Mouse (Mus musculus): ENCODE data around the gene Prok1. TPM values are rescaled to one million over a fixed set of nuclear protein-coding genes. Genes with fewer than 3 reads are reported as not detected.
A peak's percentile ranks its signal among the peaks of the same experiment; 100 is the strongest.

Prok1 gene
- polyA plus RNA-seq, 1 experiment from 2014 or later = not detected

DNA sequence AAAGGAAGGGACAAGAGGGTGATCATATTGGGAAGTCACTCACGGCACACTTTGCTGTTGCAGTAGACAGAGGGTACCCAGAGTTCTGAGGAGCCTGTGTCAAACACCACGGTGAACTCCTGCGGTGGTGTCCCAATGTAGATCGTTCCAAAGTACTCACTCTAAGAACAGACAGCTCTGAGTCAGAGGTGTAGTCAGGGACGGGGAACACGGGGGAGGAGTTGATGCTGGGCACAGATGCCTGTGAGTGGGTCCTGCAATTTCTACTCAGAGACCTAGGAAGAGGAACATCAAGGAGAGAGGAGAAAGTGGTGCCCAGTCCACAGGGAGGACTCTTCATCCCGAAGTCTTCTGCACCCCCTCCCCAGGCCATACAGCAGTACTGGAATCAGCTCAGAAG lies 20.9 kb downstream of the Prok1 start:
- H3K27me3 ChIP-seq (replicated peaks; ENCODE audit: insufficient read depth, low read length) = no peaks in the 10 kb centered on the region
- H3K27ac ChIP-seq (ENCODE audit: low read length) = no peak overlapping the region
- H3K4me3 ChIP-seq (ENCODE audit: low read depth, low read length) = no peak overlapping the region
- no peak overlapping the region for H3K9ac ChIP-seq (replicated peaks; ENCODE audit: low read depth)
- DNase-seq (ENCODE audit: low spot score) = no peak
- H3K4me2 ChIP-seq (replicated peaks; ENCODE audit: low read depth, low read length) = no peak overlapping the region
- no peak for ATAC-seq
- no peaks in the 10 kb centered on the region for H3K4me1 ChIP-seq (ENCODE audit: insufficient read depth, low read depth, low read length)
- no peaks in the 10 kb centered on the region for H3K36me3 ChIP-seq (ENCODE audit: insufficient read depth, low read length)
- TF ChIP-seq CTCF (IDR thresholded peaks at IDR 0.05) (no peak), EP300 (IDR thresholded peaks at IDR 0.05) (no peak)
- H3K9me3 ChIP-seq (ENCODE audit: low read length) = no peaks in the 10 kb centered on the region
- 88% methylated on average over 7 of the region's 7 CpGs for WGBS

DNA sequence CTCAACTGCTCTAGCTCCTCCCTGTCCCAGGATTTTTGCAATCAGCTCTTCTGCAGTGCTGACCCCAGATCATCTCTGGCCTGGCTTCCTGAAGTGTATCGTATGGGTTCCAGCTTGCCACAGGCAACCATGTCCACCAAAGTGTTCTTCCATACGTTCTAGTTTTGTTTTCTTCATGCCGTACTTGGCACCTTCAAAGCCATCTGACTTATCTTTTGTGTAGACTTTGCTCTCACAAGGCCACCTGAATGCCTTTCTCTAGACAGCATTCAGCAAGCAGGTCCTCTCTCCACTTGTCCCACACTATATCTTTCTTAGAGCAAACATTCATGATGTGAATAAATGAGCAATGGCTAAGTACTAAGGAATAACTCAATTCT lies 22.4 kb downstream of the Prok1 start:
- no peak overlapping the region for H3K4me3 ChIP-seq (ENCODE audit: low read depth, low read length)
- no peak for ATAC-seq

DNA sequence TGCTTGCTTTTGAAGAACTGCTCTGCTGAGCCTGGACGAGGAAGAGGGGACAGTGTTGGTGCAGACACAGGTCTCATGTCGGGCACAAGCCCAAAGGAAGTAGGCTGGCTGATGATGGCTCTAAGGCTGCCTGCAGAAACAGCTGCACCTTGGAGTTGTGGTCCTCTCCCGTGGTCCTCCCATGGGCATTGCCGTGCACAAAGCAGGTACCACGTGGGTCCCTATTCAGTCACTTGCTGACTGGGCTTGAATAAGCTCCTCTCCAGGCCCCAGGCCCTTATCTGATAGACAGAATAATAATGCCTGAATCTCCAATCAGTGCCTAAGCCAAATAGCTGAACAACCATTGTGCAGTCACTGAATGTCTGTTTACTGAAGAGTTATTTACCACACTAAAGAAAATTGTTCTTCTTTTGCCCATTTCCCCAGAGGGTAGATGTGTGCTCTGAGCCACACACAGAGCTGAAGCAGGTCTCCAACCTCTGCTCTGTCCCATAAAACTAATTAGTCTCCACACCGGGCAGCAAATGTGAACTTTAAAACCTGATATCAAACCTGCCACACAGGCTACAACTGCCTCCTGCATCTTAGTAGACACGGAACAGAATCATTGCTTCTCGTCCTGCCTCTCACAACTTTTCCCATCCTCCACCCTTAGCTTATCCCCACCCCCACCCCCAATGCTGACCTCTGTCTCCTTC lies 23.0 kb downstream of the Prok1 start:
- no peaks in the 10 kb centered on the region for H3K27me3 ChIP-seq (replicated peaks; ENCODE audit: insufficient read depth, low read length)
- no peak overlapping the region for H3K9ac ChIP-seq (replicated peaks; ENCODE audit: low read depth)
- no peaks in the 10 kb centered on the region for H3K4me1 ChIP-seq (ENCODE audit: insufficient read depth, low read depth, low read length)
- H3K27ac ChIP-seq (ENCODE audit: low read length) = no peak overlapping the region
- H3K4me3 ChIP-seq (ENCODE audit: low read depth, low read length) = no peak overlapping the region
- no peak overlapping the region for H3K4me2 ChIP-seq (replicated peaks; ENCODE audit: low read depth, low read length)
- 73% methylated on average over 8 of the region's 8 CpGs for WGBS
- TF ChIP-seq CTCF (IDR thresholded peaks at IDR 0.05) (no peak), EP300 (IDR thresholded peaks at IDR 0.05) (no peak)
- H3K9me3 ChIP-seq (ENCODE audit: low read length) = no peaks in the 10 kb centered on the region
- ATAC-seq (no peak), DNase-seq (ENCODE audit: low spot score) (no peak)
- H3K36me3 ChIP-seq (ENCODE audit: insufficient read depth, low read length) = no peaks in the 10 kb centered on the region

More for the DNA sequence above, 22.4 kb downstream of the Prok1 start:
- Histone ChIP-seq H3K36me3 (ENCODE audit: insufficient read depth, low read length) (no peaks in the 10 kb centered on the region), H3K27ac (ENCODE audit: low read length) (no peak overlapping the region), H3K4me1 (ENCODE audit: insufficient read depth, low read depth, low read length) (no peaks in the 10 kb centered on the region), H3K4me2 (replicated peaks; ENCODE audit: low read depth, low read length) (no peak overlapping the region), H3K9ac (replicated peaks; ENCODE audit: low read depth) (no peak overlapping the region), H3K27me3 (replicated peaks; ENCODE audit: insufficient read depth, low read length) (no peaks in the 10 kb centered on the region), H3K9me3 (ENCODE audit: low read length) (no peaks in the 10 kb centered on the region)
- 70% methylated on average over 3 of the region's 3 CpGs for WGBS
- no peak for DNase-seq (ENCODE audit: low spot score)
- TF ChIP-seq EP300 (IDR thresholded peaks at IDR 0.05) (no peak), CTCF (IDR thresholded peaks at IDR 0.05) (no peak)

DNA sequence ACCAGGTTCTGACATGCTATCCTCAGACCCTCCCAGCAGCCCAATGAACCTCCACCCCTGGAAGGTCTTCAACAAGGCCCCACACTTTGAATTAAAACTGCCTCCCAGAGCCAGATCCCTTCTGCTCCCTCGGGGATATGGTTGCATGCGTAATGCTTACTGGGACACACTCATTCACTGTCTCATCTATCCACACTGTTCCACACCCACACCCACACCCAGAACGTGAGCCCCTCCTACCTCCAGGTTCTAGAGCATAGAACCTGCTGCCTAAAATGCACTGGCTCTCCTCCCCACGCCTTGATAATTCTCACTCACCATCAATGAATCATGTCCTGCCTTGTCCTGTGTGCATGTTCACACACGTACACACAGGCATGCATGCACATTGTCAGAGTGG lies 24.9 kb downstream of the Prok1 start:
- Histone ChIP-seq H3K4me1 (ENCODE audit: insufficient read depth, low read depth, low read length) (no peaks in the 10 kb centered on the region), H3K4me3 (ENCODE audit: low read depth, low read length) (no peak overlapping the region), H3K9ac (replicated peaks; ENCODE audit: low read depth) (no peak overlapping the region), H3K27me3 (replicated peaks; ENCODE audit: insufficient read depth, low read length) (no peaks in the 10 kb centered on the region), H3K36me3 (ENCODE audit: insufficient read depth, low read length) (no peaks in the 10 kb centered on the region), H3K4me2 (replicated peaks; ENCODE audit: low read depth, low read length) (no peak overlapping the region), H3K9me3 (ENCODE audit: low read length) (no peaks in the 10 kb centered on the region), H3K27ac (ENCODE audit: low read length) (no peak overlapping the region)
- DNase-seq (ENCODE audit: low spot score) (no peak), ATAC-seq (no peak)
- TF ChIP-seq CTCF (IDR thresholded peaks at IDR 0.05) = no peak
- TF ChIP-seq EP300 (IDR thresholded peaks at IDR 0.05) = no peak
- WGBS = 76% methylated on average over 5 of the region's 5 CpGs

DNA sequence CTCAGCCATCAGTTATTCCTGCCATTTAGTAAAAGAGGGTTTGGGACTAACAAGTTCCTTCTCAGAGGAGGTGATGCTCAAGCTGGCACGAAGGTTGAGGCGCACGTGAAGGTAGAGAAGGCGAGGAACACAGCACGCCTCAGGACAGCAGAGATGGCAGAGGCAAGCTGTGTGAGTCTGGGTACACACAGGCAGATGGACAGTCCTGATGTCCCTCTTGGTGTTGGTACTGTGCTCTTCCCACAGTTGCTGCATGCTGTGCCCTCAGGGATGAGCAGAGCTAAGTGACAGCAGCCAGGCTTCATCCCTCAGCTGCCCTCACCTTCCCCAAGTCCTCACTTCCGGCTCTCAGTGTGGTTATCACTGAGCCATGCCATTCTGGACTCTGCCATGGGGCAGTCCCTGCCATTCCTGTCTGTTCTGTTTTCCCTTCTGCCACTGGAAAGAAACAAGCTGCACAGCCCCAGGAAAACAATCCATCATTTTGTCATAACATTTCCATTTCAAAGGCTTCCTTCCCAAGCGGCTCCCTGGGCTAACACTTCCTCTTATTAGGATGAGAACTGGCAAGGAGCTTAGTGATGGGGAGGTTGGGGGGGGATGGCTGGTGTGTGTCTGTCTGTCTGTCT lies 31.8 kb downstream of the Prok1 start:
- Histone ChIP-seq H3K9ac (replicated peaks; ENCODE audit: low read depth) (no peak overlapping the region), H3K4me1 (ENCODE audit: insufficient read depth, low read depth, low read length) (no peaks in the 10 kb centered on the region), H3K36me3 (ENCODE audit: insufficient read depth, low read length) (no peaks in the 10 kb centered on the region), H3K27ac (ENCODE audit: low read length) (no peak overlapping the region), H3K9me3 (ENCODE audit: low read length) (no peaks in the 10 kb centered on the region), H3K27me3 (replicated peaks; ENCODE audit: insufficient read depth, low read length) (no peaks in the 10 kb centered on the region), H3K4me3 (ENCODE audit: low read depth, low read length) (no peak overlapping the region), H3K4me2 (replicated peaks; ENCODE audit: low read depth, low read length) (no peak overlapping the region)
- DNase-seq (ENCODE audit: low spot score) = no peak
- WGBS = 55% methylated on average over 7 of the region's 7 CpGs
- ATAC-seq = peak; percentile 25; the same call in 1 of the 2 replicates
- TF ChIP-seq EP300 (IDR thresholded peaks at IDR 0.05) = no peak
- TF ChIP-seq CTCF (IDR thresholded peaks at IDR 0.05) = no peak

DNA sequence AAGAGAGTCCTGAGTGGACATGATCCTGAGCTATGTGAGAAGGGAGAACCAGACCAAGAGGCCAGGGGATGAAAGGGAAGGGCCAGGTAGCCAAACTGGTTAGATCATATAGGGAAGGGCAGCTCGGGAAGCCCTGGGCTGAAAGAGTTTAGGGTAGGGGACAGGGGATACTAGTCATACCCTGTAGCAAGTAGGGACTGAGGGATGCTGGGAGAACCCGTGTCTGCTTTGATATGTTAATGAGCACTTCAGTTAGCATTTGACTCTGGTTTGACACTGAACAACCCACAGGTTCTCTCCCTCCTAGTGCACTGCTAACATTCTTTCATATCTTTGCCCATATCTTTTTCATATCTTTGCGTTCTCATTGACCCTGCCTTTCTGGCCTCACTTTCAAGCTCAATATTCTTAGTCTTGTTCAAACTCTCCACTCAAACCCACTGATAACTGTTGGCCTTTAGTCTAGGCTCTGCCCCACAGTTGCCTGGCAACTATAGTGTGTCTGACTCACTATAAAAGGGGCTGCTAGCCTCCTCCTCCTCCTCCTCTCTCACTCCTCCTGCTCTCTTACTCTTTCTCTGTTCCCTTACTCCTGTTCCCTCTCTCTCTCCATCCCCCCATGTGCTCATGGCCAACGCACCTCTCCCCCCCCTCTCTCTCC lies 32.9 kb downstream of the Prok1 start:
- H3K36me3 ChIP-seq (ENCODE audit: insufficient read depth, low read length) = no peaks in the 10 kb centered on the region
- no peak overlapping the region for H3K9ac ChIP-seq (replicated peaks; ENCODE audit: low read depth)
- DNase-seq (ENCODE audit: low spot score) (no peak), ATAC-seq (no peak)
- no peaks in the 10 kb centered on the region for H3K9me3 ChIP-seq (ENCODE audit: low read length)
- TF ChIP-seq EP300 (IDR thresholded peaks at IDR 0.05) (no peak), CTCF (IDR thresholded peaks at IDR 0.05) (no peak)
- WGBS = 37% methylated on average over 4 of the region's 4 CpGs
- H3K4me1 ChIP-seq (ENCODE audit: insufficient read depth, low read depth, low read length) = no peaks in the 10 kb centered on the region
- no peak overlapping the region for H3K27ac ChIP-seq (ENCODE audit: low read length)
- H3K27me3 ChIP-seq (replicated peaks; ENCODE audit: insufficient read depth, low read length) = no peaks in the 10 kb centered on the region
- no peak overlapping the region for H3K4me3 ChIP-seq (ENCODE audit: low read depth, low read length)
- H3K4me2 ChIP-seq (replicated peaks; ENCODE audit: low read depth, low read length) = no peak overlapping the region
